Mouse (Mus musculus) right cerebral cortex, postnatal 36 days (tissue): Measurements from ENCODE around the gene B4galnt1.
"Not testable (repeated sequence)": the region's sequence is repeated elsewhere in the genome, so short reads cannot be mapped to it uniquely, and the experiment has no call there.

ENCODE experiments used
- DNase-seq, 2 experiments: peaks; one replicate each; pipeline ENCODE4 v3.0.0; 2022; ENCODE audit warnings: low spot score in 2 of 2, mixed read lengths in 1 of 2

Gene B4galnt1

DNA sequence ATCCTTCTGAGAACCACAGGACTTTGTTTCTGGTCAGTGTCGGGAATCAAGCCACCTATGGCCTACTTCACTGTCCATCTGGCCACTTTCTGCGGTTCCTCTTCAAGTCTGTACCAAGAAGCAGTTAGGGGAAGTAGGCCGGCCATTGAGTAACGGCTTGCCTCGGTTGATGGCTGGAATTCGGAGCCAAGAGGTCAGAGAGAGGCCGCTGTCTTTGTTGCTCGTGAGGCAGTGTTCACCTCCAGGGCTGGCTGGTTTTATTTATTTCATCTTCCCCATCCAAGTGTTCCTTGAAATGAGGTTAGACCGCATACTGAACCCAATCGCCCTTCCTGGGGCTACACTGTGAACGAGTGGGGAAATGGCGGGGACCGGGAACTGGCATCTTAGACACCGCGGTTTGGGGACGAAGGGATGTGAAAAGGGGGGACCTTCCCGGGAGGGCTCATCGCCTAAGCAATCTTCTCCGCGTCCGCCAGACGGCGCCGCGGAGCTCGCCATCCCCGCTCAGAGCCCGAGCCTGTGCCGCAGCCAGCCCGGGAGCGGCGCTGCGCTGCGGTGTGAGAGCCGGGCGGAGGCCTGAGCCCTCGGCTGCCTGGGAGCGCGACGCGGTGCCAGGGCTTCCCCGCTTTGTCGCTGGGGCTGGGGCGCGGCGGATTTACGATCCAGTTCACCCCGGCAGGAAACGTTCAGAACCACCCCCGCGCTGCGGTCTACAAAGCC is at the start of gene B4galnt1:
Gene B4galnt1 (plus strand): TSS at position 595 of the 723 bp plus-strand sequence.
- DNase-seq = peak; percentile 56 to 70

DNA sequence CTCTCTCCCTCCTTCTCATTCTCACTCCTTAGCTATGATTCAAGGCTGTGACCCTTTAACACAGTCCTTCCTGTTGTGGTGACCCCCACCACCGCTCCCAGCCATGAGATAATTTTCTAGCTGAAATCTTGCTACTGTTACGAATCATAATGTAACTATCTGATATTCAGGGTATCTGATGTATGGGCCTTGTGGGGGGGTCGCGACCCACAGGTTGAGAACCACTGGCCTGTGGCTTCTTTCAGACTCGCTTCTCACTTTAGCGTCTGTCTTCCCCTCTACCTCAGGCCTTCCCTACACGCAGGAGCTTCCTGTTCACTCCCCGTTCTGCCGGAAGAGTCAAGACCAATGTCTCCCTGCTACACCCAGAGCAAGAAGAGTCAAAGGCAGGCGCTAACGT is 46.6 kb upstream of the B4galnt1 start:
- no peak for DNase-seq

DNA sequence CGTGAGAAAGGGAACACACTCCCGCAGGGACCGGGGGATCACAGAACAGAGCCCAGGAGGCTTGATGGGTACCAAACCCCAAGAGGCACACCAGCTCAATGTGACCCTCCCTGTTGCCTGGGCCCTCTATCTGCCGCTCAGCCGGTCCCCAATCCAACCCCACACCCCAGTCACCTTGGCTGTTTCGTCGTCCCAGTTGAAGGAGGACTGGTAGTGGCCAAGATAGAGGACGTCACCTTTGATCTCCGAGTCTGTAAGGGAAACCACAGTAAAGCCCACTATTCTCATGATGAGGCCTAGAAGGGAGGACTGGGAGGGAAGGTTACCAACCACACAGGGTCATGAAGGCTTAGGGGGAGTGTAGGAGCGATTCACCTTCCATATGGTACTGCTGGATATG is 45.8 kb upstream of the B4galnt1 start:
- no peak for DNase-seq

DNA sequence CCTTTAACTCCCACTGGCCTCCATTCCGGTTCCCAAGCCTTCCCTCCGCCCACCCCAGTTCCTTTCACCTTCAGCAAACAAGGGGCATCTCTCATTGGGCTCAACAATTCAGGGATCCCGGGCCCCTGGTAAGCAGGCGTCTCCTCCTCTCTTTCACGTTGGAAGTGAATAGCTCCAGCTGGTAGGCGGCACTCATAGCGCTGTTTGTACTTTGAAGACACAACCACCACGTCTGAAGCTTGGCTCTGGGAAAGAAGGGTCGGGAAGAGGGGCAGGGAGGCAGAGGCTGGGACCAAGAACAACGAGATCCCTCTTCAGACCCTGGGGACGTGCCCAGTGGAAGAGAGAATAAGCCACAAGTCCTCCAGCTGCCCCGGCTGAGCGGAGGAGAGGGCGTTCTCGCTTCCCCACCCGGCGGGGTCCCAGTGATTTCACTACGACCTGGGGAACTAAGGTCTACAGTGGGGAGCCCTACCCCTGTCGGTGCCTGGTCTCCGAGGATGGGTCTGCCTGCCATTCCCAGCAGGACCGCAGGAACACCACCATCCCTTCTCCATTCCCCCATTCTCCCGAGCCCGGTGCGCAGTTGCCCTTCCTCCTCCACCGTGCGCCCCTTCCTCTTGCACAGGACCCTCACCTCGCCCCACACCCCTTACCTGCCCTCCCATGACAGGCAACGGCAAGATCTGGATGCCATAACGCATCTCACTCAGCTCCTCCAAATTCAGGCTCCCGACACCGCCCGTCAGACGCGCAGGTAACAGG is 44.5 kb upstream of the B4galnt1 start:
- DNase-seq = no peak

DNA sequence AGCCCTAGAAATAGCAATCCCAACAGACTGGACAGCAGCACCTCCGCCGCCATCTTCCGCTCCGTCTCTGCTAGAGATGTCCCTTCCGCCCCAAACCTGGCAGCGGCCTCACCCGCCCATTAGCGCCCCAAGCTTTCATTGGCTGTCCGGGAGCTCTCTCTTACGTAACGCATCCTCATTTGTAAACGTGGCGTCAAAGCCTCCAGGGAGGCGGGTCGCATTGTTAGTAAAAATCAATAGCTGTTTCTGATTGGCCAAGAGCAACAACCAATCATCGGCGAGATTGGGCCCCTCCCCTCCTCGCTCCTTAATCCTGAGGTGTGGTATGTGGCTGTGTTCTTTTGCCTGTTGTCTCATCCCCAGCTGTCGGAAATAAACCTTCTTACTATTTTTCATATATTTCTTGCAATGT is 44.0 kb upstream of the B4galnt1 start, which contains the start of gene Os9:
Gene Os9 (minus strand): TSS at position 66 of the 412 bp plus-strand sequence.
- DNase-seq = peak; percentile 97 to 98

DNA sequence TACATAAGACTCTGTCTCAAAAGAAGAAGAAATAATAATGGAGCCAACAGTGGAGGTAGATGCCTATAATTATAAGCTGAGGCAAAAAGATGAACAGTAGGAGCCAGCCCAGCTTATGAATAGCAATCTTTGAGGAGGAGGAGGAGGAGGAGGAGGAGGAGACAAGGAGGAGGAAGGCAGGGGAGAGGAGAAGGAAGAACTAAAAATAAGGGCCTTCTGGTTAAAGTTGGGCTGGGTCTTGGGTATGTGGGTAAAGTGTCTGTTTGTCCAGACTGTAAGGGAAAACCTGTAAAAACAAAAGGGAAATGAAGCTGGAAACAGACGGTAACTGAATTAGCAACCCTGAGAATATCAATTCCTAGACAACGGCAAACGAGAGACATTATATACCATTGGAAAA is 43.0 kb upstream of the B4galnt1 start:
- DNase-seq = no peak

DNA sequence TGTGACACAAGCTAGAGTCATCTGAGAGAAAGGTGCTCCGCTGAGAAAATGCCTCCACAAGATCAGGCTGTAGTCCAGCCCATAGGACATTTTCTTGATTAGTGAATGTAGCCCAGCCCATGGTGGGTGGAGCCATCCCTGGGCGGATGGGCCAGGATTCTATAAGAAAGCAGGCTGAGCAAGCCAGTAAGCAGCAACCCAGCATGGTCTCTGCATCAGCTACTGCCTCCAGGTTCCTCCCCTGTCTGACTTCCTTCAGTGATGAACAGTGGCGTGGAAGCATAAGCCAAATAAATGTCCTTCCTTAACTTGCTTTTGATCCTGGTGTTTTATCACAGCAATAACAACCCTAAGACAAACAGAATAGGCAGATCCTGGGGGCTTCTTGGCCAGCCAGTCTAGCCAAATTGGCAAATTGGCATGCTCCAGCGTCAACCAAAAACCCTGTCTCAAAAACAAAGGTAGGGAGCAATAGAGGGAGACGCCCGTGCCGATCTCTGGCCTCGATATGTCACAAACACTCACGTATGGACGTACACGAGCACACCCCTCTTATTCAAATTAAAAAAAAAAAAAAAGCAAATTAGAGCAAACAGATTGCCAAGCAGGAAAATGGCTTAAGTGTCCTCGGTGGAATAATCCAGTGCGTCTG is 42.1 kb upstream of the B4galnt1 start:
- DNase-seq = peak; percentile 53 to 55

DNA sequence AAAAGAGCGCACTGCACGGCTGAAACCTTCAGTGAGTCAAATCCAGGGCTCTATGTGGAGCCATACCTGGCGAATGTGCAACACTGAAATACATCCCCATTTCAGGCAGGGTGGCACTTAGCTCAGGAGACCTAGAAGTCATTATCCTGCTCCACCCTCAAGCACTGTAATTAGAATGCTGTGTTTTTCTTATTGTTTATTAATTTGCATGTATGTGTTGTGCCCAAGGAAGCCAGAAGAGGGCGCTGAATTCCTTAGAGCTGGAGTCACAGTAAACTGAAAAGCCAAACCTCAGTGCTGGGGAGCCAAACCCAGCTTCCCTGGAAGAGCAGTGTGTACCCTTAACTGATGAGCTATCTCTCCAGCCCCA is 41.6 kb upstream of the B4galnt1 start:
- DNase-seq = peak; percentile 59 to 62

DNA sequence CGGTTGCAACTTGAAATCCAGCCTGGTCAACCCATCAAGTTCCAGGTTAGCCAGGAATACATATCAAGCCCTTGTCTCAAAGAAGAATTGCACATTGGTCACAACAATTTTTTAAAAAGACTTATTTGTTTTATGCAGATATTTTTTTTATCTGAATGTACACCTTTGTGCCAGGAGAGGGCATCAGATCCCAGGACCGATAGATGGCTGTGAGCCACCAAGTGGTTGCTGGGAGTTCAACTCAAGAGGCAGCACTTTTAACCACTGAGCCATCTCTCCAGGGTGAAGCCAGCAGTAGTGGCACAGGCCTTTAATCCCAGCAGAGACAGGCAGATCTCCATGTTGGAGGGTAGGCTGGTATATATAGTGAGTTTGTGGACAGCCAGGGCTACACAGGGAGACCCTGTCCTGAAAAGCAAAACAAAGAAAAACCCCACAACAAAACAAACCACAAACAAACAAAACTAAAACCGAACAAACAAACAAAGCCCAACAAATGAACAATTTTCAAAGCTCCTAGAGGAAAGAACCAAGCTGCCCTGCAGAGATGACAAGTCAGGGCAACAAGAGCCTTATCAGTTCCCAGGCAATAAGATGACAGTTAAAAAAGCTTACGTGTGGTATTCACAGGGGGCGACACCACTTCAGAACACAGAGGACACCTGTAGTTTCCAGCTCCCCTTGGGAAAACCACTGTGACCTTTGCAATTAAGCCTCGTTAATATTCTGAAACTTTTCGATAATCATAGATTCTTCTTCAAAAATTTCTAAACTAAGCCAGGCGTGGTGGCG is 39.6 kb upstream of the B4galnt1 start:
- no peak for DNase-seq

DNA sequence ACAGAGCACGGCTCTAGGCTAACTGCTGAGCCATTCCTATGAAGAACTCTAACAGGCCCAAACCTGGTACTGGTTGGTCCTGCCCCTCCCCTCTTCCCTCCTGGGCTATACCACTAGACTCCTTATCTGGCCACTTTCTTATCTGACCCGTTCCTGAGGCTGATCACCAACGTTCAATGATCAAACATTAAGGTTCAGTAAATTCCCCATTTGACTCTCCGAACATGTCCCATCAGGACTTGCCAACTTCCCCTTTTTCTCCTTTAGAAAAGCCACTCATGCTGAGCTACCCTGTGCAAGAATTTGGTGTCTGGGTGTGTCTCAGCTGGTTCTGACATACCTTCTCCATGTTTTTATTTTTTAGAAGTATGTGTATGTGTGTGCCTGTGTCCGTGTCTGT is 38.4 kb upstream of the B4galnt1 start:
- DNase-seq = no peak

DNA sequence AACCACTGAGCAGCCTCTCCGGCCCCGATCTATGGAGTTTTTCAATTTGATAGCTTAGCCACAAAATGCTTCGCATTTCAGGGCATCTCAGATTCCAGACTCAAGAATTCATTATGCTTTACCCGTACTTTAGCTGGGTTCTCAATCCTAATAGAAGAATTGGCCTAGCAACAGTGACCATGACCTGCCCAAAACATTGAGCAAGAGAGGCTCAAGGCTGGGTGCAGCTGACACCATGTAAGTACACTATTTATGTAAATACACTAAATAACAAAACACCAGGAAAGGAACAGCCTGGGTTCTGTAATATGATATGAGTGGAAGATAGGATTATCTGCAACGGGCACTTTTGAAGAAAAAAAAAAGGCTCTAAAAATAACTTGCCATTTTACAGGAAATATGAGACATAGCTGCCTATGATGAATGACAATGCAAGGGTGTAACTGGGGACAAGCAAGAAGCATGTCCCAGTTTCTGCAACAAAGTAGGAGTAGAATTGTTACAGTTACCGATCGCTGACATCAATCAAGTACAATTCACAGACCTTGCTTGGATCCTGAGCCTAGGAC is 37.2 kb upstream of the B4galnt1 start:
- DNase-seq = no peak

DNA sequence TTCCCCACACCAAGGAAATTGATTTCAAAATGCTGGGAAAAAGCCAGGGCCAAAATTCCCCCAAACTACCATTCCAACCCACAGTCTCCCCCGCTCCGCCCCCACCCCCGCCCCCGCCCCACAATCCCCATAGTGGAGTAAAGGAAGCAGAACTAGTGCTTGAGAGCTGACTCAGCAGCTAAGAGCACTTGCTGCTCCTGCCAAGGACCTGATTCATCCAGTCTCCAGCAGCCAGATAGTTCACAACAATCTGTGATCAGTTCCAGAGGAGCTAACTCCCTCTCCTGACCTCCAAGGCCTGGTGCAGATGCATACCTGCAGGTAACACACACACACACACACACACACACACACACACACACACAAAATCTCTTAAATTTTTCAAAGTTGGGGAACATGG is 35.6 kb upstream of the B4galnt1 start:
- no peak for DNase-seq

DNA sequence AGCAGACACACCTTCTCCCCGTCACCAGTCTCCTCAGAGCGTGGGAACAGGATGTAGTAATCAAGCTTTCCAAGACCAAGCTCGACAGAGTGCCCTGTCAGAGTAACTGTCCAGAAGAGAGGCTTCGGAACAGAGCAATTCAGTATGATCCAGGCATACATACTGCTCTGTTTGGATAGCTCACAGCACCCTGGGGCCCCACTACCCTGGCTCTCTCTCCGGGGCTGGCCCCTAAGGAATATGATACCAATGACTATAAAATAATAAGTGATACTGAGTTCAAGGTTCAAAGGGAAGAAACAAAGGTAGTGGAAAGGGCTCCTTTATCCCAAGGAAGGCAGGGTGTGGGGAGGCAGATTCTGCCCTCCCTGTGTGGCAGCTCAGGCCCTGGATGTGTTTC is 32.6 kb upstream of the B4galnt1 start:
- no peak for DNase-seq

DNA sequence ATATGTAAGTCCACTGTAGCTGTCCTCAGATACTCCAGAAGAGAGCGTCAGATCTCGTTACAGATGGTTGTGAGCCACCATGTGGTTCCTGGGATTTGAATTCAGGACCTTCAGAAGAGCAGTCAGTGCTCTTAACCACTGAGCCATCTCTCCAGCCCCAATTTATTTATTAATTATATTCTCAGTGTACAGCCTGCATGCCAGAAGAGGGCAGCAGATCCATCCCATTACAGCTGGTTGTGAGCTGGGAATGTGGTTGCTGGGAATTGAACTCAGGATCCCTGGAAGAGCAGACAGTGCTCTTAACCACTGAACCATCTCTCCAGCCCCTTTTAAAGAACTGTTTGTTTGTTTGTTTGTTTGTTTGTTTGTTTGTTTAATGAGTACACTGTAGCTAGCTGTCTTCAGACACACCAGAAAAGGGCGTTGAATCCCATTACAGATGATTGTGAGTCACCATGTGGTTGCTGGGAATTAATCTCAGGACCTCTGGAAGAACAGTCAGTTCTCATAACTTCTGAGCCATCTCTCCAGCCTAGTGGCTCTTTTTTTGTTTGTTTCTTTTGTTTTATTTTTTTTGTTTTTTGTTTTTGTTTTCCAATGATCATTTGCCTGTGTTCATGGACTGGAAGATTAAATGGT is 30.5 kb upstream of the B4galnt1 start:
- DNase-seq = not testable (repeated sequence)

DNA sequence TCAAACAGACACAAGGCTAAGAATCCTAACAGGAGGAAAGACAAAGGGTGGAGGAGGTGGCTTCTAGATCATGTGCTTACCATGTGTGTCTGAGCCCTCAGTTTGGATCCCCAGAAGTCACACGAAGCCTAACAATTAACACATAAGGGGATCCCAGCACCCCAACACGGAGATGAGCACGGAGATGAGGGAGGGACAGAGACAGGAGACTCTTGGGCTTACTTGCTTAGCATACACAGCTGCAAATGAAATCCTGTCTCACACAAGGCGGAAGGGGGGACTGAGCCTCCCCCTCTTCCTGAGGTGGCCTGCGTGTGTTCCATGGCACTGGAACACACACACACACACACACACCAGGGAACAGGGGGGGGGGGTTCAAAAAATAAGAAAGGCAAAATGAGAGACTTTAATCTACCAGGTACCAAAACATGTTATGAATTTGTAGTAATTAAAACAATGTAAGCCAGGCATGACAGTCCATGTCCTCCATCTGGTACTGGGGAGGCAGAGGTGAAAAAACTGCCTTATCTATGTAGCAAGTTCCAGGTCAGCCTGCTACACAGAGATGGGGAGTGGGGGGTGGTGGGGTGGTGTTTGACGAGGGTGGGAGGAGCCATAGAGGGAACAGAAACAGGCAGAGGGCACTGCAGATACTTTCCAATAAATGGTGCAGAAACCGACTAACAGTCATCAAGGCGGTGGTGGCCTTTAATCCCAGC is 29.7 kb upstream of the B4galnt1 start:
- DNase-seq = no peak

DNA sequence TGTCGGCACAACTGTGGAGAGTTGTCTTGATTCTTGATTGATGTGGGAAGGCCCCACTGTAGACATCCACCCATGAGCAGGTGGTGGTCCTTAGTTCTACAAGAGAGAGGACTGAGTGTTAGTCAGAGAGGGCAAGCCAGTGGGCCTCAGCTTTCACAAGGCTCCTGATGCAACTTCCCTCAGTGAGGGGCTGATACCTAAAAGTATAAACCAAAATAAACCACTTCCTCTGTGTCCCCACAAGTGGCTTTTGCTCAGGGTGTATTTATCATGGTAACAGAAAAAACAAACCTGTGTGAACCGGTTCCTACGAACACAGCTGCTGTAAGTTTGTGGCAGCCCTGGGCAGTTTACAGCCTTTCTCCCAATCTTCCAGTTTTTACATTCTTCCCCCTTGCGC is 28.5 kb upstream of the B4galnt1 start:
- no peak for DNase-seq

DNA sequence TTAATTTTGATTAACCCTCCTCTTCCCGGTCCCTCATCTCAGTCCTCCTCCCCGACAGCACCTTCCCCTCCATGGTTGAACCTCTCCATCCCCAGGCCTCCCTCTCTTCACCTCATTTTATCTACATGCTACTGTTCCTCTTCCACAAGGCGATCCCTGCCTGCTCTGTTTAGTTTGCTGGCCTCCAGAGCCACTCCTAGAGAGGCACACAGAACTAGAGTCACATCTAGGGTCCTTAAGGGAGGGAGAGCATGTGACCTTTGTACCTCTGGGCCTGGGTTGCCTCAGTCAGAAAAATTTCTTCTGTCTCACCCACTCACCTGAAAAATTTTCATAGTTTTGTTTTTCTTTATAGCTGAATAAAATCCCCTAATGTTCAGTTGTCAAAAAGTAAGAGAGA is 27.1 kb upstream of the B4galnt1 start:
- no peak for DNase-seq

DNA sequence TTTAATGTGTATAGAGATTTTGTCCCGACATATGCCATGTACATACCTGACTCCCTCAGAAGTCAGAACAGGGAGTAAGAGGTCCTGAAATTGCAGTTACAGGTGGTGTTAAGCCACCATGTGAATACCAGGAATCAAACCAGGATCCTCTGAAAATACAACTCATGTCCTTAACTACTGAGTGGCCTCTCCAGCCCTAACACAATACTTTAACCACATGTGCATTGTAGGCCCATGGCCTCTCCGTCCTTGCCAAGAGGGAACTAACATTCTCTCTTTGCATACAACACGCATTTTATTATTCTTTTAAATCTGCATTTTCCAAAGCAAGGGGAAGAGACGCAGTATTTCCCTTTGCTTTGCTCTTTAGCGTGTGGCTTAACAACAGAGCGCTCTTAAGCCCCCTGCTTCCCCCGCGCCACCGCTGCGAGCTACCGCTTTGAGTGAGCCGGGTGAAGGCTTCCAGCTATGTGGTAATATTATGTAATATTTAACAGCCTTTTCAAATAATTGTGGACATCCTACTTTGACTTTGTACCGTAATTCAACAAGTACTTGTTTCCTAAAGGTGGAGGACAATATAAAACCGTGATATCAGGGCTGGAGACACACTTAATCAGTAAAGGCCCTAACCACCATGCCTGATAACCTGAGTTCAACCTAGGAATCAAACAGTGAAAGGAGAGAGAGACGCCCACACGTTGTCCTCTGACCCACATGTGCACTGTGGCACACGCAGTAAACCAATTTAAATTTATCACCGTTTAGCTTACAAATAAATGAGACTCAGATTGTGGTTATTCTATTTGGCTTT is 26.5 kb upstream of the B4galnt1 start:
- no peak for DNase-seq

DNA sequence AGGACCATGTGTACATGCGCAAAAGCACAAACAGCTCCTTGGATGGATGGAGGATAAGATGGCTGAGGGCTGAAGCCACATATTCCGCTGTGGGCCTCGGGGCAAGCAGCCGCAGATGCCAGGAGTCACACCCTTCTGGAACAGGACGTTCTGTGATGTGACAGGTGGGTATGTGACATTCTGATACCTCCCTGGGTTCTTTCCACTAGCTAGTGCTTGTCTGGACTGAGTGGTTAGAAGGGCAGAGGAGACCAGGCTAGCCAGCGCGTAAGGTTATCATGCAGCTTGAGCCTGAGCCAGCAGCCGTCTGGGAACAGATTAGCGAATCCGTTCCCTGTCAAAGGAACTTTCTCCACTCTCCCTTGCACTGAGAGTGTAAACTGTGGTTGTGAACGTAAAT is 24.1 kb upstream of the B4galnt1 start:
- DNase-seq = no peak

DNA sequence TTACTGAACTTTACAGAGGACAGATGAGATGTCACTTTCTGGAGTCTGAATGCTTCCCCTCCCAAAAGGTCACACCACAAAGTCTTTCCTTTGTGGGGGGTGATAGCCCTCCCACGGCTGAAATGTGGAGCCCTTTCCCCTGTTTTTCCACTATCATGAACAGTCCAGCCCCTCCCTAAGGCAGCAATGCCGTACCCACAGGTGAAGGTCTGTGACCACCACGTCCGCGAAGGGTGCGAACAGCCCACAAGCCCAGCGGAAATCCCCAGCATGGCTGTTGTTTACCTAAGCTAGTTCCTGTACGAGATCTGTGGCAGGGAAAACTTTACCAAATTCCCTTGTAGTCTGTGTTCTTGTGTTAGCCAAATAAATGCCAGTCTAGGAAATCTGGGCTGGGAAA is 23.5 kb upstream of the B4galnt1 start:
- DNase-seq = no peak
